Mouse (Mus musculus): ENCODE results near the gene Rd3.

Rd3 gene

DNA sequence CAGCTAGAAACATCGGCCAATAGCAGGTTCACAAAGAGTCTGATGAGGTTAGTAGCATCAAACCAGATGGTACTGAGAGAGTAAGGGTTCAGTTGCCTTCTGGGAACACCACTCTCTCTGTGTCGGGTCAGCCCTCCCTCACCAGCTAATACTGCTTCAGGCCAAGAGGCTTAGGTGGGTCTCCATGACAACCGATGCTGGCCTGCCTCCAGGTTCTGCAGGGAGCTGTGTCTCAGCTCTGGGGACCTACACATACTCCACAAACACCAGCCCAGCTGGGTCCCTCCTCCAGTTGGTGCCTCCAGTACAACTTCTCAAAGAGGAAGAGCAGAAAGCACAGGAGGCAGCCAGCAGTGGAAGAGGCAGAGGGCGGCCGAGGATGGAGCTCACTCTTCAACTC lies at the start of gene Rd3:
TSS of gene Rd3 (plus strand) at position 184 of the 400 bp plus-strand sequence.
- no peak for DNase-seq (ENCODE audit: low read depth)

- DNase-seq (ENCODE audit: low read depth): no peak
Measured at GRCm38 (mm10) chr1:191928345-191928744, 48.8 kb upstream of the Rd3 start.

- no peak for DNase-seq (ENCODE audit: low read depth)
Measured at GRCm38 (mm10) chr1:191929065-191929464, 48.1 kb upstream of the Rd3 start.

DNA sequence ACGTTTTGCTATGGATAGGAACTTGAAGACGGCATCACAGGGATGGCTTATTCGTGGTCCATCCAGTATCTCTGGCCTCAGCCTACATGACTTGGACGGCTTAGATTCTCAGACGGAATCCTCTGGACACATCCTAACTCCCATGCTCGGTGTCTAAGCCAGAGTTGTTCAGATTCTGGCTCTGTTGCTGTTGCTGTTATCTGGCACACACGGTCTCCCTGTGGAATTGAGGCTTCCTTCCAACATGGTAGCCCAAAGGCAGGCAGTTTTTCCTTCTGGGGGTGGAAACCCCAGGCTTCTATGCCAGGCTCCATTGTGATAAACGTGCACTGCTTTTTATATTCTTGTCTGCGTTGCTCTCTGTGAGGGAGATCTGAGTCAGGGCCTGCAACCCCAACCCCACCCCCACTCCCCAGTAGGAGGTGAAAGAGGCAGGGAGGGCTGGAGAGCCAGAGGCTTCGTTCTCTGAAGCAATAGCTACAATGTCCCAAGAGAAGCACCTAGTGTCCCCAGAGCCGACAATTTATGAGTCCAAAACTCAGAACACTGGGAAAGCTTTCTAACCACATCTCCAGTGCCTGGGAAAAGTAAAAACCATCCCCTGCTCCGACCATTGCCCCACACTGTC lies 47.2 kb upstream of the Rd3 start:
- DNase-seq (ENCODE audit: low read depth): no peak

- no peak for DNase-seq (ENCODE audit: low read depth)
Measured at GRCm38 (mm10) chr1:191930525-191931105, 46.6 kb upstream of the Rd3 start.

DNA sequence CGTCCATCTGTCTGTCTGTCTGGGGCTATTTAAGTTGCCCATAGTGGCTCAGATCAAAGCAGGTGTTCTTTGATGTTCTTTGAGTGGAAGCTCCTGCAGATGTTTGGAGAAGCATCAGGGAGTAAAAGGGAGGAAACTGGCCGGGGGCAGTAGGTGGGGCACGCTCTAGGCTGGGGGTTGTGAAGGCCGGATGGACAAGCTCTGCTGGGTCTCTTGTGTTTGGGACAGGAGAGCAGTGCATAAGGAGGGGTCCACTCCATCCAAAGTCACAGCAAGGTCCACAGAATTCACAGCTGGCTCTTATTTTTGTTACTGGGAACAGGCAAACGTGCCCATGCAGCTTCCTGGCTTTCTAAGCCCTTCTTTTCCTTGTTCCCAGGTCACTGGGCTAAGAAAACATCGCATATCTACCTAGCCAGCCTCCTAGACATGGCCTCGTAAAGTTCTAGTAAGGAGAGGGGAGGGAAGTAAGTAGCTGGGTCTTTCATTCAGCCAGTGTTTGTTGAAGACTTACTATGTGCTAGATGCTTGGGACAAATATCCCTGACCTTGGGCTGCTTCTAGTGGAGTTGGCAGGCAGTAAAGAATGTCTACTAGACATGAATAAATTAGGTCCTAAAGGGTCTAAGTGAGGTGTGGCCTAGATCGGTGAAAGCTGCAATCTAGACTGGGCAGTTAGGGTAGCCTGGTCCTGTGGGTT lies 44.7 kb upstream of the Rd3 start:
- DNase-seq (ENCODE audit: low read depth): no peak

- DNase-seq (ENCODE audit: low read depth): no peak
Measured at GRCm38 (mm10) chr1:191932986-191933632, 44.1 kb upstream of the Rd3 start.

DNA sequence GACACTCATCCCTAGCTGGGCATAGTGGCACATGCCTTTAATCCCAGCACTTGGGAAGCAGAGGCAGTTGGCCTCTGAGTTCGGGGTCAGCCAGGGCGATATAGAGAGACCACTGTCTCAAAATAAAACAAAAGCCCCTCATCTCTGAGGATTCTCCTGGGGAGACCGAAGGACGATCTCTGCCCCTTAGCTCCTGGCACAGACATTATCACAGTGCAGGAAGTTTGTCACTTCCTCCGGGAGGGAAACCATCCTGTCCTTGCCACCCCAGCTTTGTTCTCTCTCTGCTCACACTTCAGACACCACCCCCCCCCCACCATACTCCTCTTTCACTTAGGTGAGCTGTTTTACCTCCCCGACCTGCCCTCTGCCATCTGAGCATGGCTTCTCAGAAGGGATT lies 33.5 kb upstream of the Rd3 start:
- no peak for DNase-seq (ENCODE audit: low read depth)

- no peak for DNase-seq (ENCODE audit: low read depth)
Measured at GRCm38 (mm10) chr1:191945341-191945740, 31.8 kb upstream of the Rd3 start.

GRCm38 (mm10) chr1:191945756-191946155 lies 31.4 kb upstream of the Rd3 start:
- DNase-seq (ENCODE audit: low read depth): no peak

DNA sequence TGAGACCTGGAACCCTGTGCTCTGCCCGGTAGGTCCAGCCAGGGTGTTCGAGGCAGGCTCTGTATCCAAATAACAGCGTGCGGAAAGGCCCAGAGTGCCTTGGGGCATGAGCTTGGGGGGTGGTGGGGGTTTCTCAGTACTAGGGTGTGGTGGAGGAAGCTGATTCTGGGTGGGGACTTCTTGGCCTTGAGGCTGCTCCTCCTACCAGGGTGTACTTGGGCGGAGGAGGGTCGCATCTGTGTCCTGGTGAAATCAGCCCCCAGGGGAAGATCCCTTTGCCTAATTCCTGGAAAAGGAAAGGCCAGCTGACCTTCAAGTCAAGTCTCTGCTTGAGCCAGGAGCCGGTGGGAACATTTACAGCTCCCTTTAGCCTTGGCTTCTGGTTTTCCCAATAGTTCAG lies 30.9 kb upstream of the Rd3 start:
- DNase-seq (ENCODE audit: low read depth): no peak

- DNase-seq (ENCODE audit: low read depth): no peak
Measured at GRCm38 (mm10) chr1:191946835-191947234, 30.3 kb upstream of the Rd3 start.

DNA sequence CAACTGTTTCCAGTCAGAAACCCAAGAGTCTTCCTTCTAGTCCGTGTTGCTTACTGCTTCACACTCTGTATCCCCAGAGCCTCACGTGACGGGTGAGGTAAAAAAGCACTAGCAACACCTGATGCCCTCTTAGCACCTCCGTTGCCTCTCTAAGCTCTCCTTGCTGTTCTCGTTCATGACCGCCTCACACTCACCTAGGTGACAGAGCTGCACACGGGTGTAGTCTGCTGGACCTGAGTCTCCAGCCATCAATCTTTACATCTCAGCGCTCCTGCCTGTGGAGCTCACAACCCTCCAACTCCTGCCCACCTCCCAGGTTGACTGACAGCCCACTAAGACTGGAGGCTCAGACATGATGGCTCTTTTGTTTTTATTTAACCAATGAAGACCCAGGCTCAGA lies 29.4 kb upstream of the Rd3 start:
- no peak for DNase-seq (ENCODE audit: low read depth)

DNA sequence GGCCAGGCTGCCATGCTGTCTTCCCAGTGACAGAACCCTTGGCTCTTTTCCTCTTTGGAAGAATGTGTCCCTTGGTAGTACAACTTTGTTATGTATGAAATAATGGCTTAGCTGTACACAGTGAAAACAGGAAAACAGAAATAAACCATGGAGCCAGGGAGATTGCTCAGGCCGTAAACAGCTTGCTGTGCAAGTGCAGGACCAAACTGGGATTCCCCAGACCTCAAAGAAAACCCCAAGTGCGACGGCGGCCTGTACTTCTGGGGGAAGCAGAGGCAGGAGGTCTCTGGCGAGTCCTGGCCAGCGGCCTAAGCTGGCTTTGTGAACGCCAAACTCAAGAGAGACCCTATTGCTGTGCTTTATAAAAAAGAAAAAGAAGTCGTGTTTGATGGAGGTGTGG lies 28.6 kb upstream of the Rd3 start:
- no peak for DNase-seq (ENCODE audit: low read depth)

DNA sequence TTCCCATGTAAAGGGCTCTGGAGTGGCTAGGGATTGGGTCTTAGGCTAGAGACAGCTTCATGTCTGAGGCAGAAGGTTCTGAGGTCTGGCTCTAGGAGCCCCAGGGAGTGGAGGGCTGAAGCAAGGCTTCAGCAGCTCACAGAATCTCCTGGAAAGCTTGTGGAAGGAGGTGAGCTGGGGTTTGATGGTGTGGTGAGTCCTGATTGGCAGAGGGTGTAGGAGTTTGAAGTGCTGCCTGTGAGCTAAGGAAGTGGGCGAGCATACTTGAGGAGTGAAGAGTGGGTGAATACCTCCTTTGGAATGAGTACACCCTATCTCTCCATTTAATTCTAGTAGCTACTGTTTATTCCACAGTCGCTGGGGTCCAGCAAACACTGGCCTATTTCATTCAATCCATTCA lies 26.6 kb upstream of the Rd3 start:
- DNase-seq (ENCODE audit: low read depth): no peak

DNA sequence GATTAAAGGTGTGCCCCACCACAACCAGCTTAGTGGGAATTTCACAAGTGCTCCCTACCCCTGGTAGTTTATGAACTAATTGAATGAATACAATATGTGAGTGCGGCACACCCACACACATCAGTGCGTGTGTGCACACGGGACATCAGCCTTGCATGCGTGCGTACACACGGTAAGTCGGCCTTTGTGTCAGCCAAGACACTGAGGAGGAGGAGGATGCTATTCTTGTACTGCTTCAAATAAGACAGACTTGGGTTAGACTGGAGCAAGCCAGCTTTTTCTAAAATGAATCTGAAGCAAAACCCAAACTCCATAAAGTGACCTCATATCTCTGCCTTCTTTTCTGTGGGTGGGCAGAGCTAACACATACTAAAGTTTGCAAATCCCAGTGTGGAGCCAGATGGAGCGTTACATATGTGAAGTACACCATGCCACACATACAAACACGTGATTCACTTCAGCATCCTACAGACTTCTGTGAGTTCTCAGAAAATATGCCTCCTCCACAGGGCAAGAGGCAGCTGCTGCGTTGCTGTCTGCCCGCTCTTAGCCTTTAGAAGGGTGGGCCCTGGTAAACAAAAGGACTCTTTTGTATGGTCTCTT lies 24.3 kb upstream of the Rd3 start:
- no peak for DNase-seq (ENCODE audit: low read depth)

DNA sequence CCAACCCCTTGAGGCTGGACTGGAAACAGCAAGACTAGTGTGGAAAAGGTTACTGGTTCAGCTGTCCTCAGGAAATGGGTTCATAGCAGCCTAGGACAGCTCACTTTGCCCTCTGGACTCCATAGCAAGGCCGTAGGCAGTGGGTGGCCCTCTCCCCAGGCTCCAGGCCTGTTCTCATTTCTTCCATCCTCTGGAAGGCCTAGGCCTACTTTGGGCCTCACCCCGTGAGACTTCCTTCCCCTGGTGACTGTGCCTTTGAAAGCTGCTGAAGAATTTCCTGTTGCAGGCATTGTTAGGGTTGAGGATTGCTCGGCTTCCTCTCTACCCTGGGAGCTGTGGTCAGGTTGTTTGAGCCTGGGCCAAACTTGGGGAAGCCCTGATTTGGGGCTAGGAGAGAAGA lies 22.1 kb upstream of the Rd3 start:
- DNase-seq (ENCODE audit: low read depth): no peak

- DNase-seq (ENCODE audit: low read depth): no peak
Measured at GRCm38 (mm10) chr1:191956261-191956660, 20.9 kb upstream of the Rd3 start.

DNA sequence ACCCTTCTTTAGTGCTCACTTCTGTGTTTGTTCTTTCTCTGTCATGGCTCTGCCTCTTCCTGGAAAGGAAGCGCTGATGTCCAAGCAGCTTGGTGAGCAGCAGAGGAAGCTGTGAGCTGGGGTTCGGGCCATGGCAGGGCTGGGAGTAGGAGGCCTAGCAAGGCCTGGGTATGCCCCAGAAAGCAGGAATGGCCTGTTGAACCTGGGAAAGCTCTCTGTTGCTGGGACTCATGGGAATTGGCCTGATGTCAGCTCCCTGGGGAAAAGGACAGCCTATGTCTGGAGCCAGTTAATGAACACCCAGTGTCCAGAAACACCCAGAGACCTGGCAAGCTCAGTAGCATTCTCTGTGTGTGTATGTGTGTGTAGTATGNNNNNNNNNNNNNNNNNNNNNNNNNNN lies 20.3 kb upstream of the Rd3 start:
- no peak for DNase-seq (ENCODE audit: low read depth)

- DNase-seq (ENCODE audit: low read depth): no peak
Measured at GRCm38 (mm10) chr1:191957321-191957720, 19.8 kb upstream of the Rd3 start.

DNA sequence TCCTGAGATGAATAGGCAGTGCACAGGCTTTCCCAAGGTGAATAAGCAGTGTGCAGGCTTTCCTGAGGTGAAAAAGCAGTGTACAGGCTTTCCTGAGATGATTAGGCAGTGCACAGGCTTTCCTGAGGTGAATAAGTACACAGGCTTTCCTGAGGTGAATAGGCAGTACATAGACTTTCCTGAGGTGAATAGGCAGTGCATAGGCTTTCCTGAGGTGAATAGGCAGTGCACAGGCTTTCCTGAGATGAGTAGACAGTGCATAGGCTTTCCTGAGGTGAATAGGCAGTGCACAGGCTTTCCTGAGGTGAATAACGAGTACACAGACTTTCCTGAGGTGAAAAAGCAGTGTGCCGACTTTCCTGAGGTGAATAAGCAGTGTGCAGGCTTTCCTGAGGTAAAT lies 16.2 kb upstream of the Rd3 start:
- no peak for DNase-seq (ENCODE audit: low read depth)

DNA sequence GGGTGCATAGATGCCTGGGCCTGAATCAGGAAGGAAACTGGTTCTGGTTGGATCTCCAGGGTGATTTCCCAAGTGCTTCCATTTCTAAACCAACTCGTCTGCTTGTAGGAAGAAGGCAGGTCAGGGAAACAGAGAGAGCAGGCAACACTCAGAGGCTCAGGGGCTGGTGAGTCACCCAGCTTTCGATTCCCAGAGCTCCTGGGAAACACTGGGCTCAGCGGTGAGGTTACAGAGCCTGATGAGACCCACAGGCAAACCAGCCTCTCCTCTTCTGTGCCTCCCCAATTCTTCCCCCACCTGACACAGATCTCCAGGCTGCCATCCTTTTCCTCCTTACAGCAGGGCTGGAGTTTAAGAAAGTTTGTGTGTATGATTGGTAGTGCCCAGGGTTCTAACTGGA lies 13.8 kb upstream of the Rd3 start:
- no peak for DNase-seq (ENCODE audit: low read depth)

Measured in c-Kit-positive CD71-positive TER-119-negative erythroid progenitor cells, embryonic 14.5 days (primary cell).